Mouse (Mus musculus) right cerebral cortex, postnatal 4 days (tissue): ENCODE data around the gene Car14.

Experiments
- DNase-seq: peaks from one replicate; pipeline ENCODE4 v3.0.0-alpha.2; 2022

Gene Car14

DNA sequence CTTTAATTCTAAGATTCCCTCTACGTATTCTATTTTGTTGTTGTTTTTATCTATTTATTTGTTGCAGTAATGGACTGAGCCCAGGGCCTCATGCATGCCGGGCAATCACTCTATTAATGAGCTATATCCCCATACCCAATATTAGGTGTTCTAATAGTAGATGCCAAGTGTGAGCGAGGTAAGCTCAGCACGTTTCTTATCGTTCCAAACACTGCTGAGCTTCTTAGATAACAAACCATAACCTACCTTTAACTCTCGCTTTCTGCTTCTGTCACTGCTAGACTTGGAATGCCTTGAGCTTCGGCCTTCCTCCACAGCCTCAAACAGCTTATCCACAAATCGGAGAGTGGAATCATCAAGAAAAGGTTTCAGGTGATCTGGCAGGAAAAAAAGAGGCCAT, 53.2 kb downstream of the Car14 start:
- no peak for DNase-seq

DNA sequence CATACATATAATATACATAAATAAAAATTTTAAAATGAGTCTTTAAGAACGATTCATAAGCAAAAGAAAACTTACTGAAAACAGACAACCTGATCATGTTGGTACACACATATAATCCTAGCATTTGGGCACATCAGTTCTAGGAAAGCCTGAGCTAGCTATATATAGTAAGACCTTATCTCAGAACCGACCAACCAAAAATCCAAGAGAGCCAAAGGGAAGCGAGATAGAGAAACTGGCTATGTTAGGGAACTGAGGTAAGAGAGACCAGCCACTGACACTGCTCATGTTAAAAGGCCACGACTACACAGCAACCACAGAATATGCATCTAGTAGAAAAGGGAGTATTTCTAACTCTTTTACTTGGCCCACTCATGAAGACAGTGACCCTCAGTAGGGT, 53.9 kb downstream of the Car14 start:
- no peak for DNase-seq
